Mouse (Mus musculus): ENCODE measurements around the gene Bcl6b. TPM values are rescaled to one million over a fixed set of nuclear protein-coding genes. Genes with fewer than 3 reads are reported as not detected.

The Bcl6b gene
- polyA plus RNA-seq, 1 experiment from 2014 or later: not detected

- H3K27me3 ChIP-seq: peaks cover 58% of the 10 kb centered on the region
- in situ Hi-C loops (cut with MboI; ENCODE audit: low pct_unique_long_range_greater_than_20kb): no loop called here
- DNase-seq (ENCODE audit: low read depth, low spot score): no peak
- POLR2A ChIA-PET: interaction anchor here (0.9 kb wide), 1 partner anchor 8 kb away, joined by 4 read pairs; no protein-coding TSS in a partner anchor
- CTCF ChIA-PET: interaction anchor here (0.7 to 1.0 kb wide), 4 partner anchors 8 to 45 kb away, joined by 3 to 5 read pairs (median 4); partner anchors contain the start of gene Alox12
- TF ChIP-seq CTCF (IDR thresholded peaks at IDR 0.05): peak; percentile 88
- ATAC-seq: no peak
Observed at GRCm38 (mm10) chr11:70247136-70247845, 17.7 kb upstream of the Bcl6b start.

- TF ChIP-seq CTCF (IDR thresholded peaks at IDR 0.05): no peak
- peaks cover 25% of the 10 kb centered on the region for H3K27me3 ChIP-seq
- in situ Hi-C loops (cut with MboI; ENCODE audit: low pct_unique_long_range_greater_than_20kb): no loop called here
- ChIA-PET POLR2A (no interaction called here), CTCF (no interaction called here)
- ATAC-seq: no peak
- no peak for DNase-seq (ENCODE audit: low read depth, low spot score)
Observed at GRCm38 (mm10) chr11:70242591-70242990, 13.0 kb upstream of the Bcl6b start.

GRCm38 (mm10) chr11:70239541-70240279 is 10.1 kb upstream of the Bcl6b start, which contains the start of the genes Gm21988 and Rnasek:
Gene Gm21988 (minus strand): TSS chr11:70239830.
Gene Rnasek (minus strand): TSS chr11:70239842.
- CTCF ChIA-PET: interaction anchor here (2.4 kb wide), 1 partner anchor 9 kb away, joined by 12 read pairs; the partner anchor contains the start of gene Bcl6b
- DNase-seq (ENCODE audit: low read depth, low spot score): peak; percentile 69
- ATAC-seq: peak; percentile 8
- H3K27me3 ChIP-seq: peaks cover 10% of the 10 kb centered on the region
- POLR2A ChIA-PET: interaction anchor here (1.1 to 2.0 kb wide), 5 partner anchors 7 to 19 kb away, joined by 4 to 8 read pairs (median 5); no protein-coding TSS in a partner anchor
- in situ Hi-C loops (cut with MboI; ENCODE audit: low pct_unique_long_range_greater_than_20kb): no loop called here
- TF ChIP-seq CTCF (IDR thresholded peaks at IDR 0.05): no peak

GRCm38 (mm10) chr11:70238591-70239440 is 9.2 kb upstream of the Bcl6b start:
- ChIA-PET CTCF (interaction anchor here (2.4 kb wide), 1 partner anchor 8 kb away, joined by 12 read pairs; the partner anchor contains the start of gene Bcl6b), POLR2A (interaction anchor here (1.1 to 2.0 kb wide), 5 partner anchors 8 to 19 kb away, joined by 4 to 8 read pairs (median 5); no protein-coding TSS in a partner anchor)
- DNase-seq (ENCODE audit: low read depth, low spot score): no peak
- in situ Hi-C loops (cut with MboI; ENCODE audit: low pct_unique_long_range_greater_than_20kb): no loop called here
- H3K27me3 ChIP-seq: peaks cover 1% of the 10 kb centered on the region
- ATAC-seq: no peak
- TF ChIP-seq CTCF (IDR thresholded peaks at IDR 0.05): no peak

- CTCF ChIA-PET: interaction anchor here (0.8 to 1.2 kb wide), 3 partner anchors 13 to 96 kb away, joined by 3 read pairs; partner anchors contain the start of gene Alox12e
- DNase-seq (ENCODE audit: low read depth, low spot score) (no peak), ATAC-seq (peak; percentile 84)
- H3K27me3 ChIP-seq: no peaks in the 10 kb centered on the region
- in situ Hi-C loops (cut with MboI; ENCODE audit: low pct_unique_long_range_greater_than_20kb): no loop called here
- POLR2A ChIA-PET: interaction anchor here (0.6 kb wide), 1 partner anchor 607 kb away, joined by 4 read pairs; no protein-coding TSS in a partner anchor
- no peak for TF ChIP-seq CTCF (IDR thresholded peaks at IDR 0.05)
Observed at GRCm38 (mm10) chr11:70237457-70238167, 8.0 kb upstream of the Bcl6b start, which contains the start of gene 0610010K14Rik. Gene 0610010K14Rik (minus strand): TSS chr11:70237914.

- in situ Hi-C loops (cut with MboI; ENCODE audit: low pct_unique_long_range_greater_than_20kb): no loop called here
Observed at GRCm38 (mm10) chr11:70236717-70237116, 7.1 kb upstream of the Bcl6b start.

GRCm38 (mm10) chr11:70235254-70235900 is 5.8 kb upstream of the Bcl6b start:
- ATAC-seq: no peak

More at GRCm38 (mm10) chr11:70236717-70237116, 7.1 kb upstream of the Bcl6b start:
- DNase-seq (ENCODE audit: low read depth, low spot score): no peak
- no peak for ATAC-seq
- POLR2A ChIA-PET: interaction anchor here (0.6 kb wide), 2 partner anchors 607 to 1158 kb away, joined by 4 read pairs; no protein-coding TSS in a partner anchor
- no peak for TF ChIP-seq CTCF (IDR thresholded peaks at IDR 0.05)
- CTCF ChIA-PET: interaction anchor here (1.2 kb wide), 1 partner anchor 96 kb away, joined by 3 read pairs; no protein-coding TSS in a partner anchor
- H3K27me3 ChIP-seq: no peaks in the 10 kb centered on the region

GRCm38 (mm10) chr11:70234497-70234896 is 4.9 kb upstream of the Bcl6b start:
- H3K27me3 ChIP-seq: peaks cover 6% of the 10 kb centered on the region
- in situ Hi-C loops (cut with MboI; ENCODE audit: low pct_unique_long_range_greater_than_20kb): no loop called here
- CTCF ChIA-PET: no interaction called here
- DNase-seq (ENCODE audit: low read depth, low spot score): no peak
- POLR2A ChIA-PET: no interaction called here
- no peak for TF ChIP-seq CTCF (IDR thresholded peaks at IDR 0.05)
- ATAC-seq: no peak

More at GRCm38 (mm10) chr11:70235254-70235900, 5.8 kb upstream of the Bcl6b start:
- TF ChIP-seq CTCF (IDR thresholded peaks at IDR 0.05): no peak
- peaks cover under 1% of the 10 kb centered on the region for H3K27me3 ChIP-seq
- CTCF ChIA-PET: no interaction called here
- DNase-seq (ENCODE audit: low read depth, low spot score): no peak
- POLR2A ChIA-PET: no interaction called here
- in situ Hi-C loops (cut with MboI; ENCODE audit: low pct_unique_long_range_greater_than_20kb): no loop called here

GRCm38 (mm10) chr11:70234037-70234436 is 4.4 kb upstream of the Bcl6b start:
- CTCF ChIA-PET: interaction anchor here (1.2 kb wide), 1 partner anchor 14 kb away, joined by 3 read pairs; no protein-coding TSS in a partner anchor
- in situ Hi-C loops (cut with MboI; ENCODE audit: low pct_unique_long_range_greater_than_20kb): no loop called here
- no peak for TF ChIP-seq CTCF (IDR thresholded peaks at IDR 0.05)
- no peak for ATAC-seq
- POLR2A ChIA-PET: no interaction called here
- DNase-seq (ENCODE audit: low read depth, low spot score): no peak
- H3K27me3 ChIP-seq: peaks cover 10% of the 10 kb centered on the region

Measured in Patski (cell line).